Mouse (Mus musculus): ENCODE data around the gene Hoxa4. TPM values are rescaled to one million over a fixed set of nuclear protein-coding genes. Genes with fewer than 3 reads are reported as not detected.
A peak's percentile ranks its signal among the peaks of the same experiment; 100 is the strongest.

The Hoxa4 gene
- polyA plus RNA-seq, 2 experiments from 2014 or later: not detected

- no peak for ATAC-seq
These were observed 25.3 kb upstream of the Hoxa4 start for GRCm38 (mm10) chr6:52216691-52217458.

GRCm38 (mm10) chr6:52215771-52216535, 24.4 kb upstream of the Hoxa4 start:
- no peak for ATAC-seq

- ATAC-seq: no peak
These were observed 23.5 kb upstream of the Hoxa4 start for GRCm38 (mm10) chr6:52215070-52215469.

GRCm38 (mm10) chr6:52214271-52214670, 22.7 kb upstream of the Hoxa4 start:
- ATAC-seq: no peak

GRCm38 (mm10) chr6:52213119-52213986, 21.8 kb upstream of the Hoxa4 start, which contains the start of the genes Hoxa3 and Gm28308:
Hoxa3 (minus strand) TSS chr6:52213336.
Gm28308 (minus strand) TSS chr6:52213339.
- ATAC-seq: no peak

GRCm38 (mm10) chr6:52212556-52213118, 21.1 kb upstream of the Hoxa4 start:
- peak; percentile 7 for ATAC-seq

- peak; percentile 17 for ATAC-seq
These were observed 20.4 kb upstream of the Hoxa4 start for GRCm38 (mm10) chr6:52211961-52212360.

GRCm38 (mm10) chr6:52211170-52211935, 19.8 kb upstream of the Hoxa4 start:
- ATAC-seq: peak; percentile 79

- ATAC-seq: no peak
These were observed 18.1 kb upstream of the Hoxa4 start for GRCm38 (mm10) chr6:52209685-52210046.

- ATAC-seq: no peak
These were observed 17.5 kb upstream of the Hoxa4 start for GRCm38 (mm10) chr6:52208868-52209684.

- no peak for ATAC-seq
These were observed 16.7 kb upstream of the Hoxa4 start, which contains the start of gene Hoxa6 for GRCm38 (mm10) chr6:52208072-52208867. Hoxa6 (minus strand) TSS chr6:52208722.

- ATAC-seq: no peak
These were observed 16.1 kb upstream of the Hoxa4 start for GRCm38 (mm10) chr6:52207684-52207976.

GRCm38 (mm10) chr6:52206882-52207683, 15.5 kb upstream of the Hoxa4 start:
- ATAC-seq: no peak

- no peak for ATAC-seq
These were observed 14.4 kb upstream of the Hoxa4 start for GRCm38 (mm10) chr6:52205638-52206621.

GRCm38 (mm10) chr6:52205221-52205620, 13.7 kb upstream of the Hoxa4 start:
- ATAC-seq: no peak

- ATAC-seq: no peak
These were observed 12.6 kb upstream of the Hoxa4 start, which contains the start of gene Hoxa5 for GRCm38 (mm10) chr6:52204050-52204752. Hoxa5 (minus strand) TSS chr6:52204587.

Data from activated CD4-positive, CD25-positive, alpha-beta regulatory T cell, adult 4 months (primary cell).